Comparison of ENCODE assay signal across 22 mouse cellular contexts in the genomic region with DNA sequence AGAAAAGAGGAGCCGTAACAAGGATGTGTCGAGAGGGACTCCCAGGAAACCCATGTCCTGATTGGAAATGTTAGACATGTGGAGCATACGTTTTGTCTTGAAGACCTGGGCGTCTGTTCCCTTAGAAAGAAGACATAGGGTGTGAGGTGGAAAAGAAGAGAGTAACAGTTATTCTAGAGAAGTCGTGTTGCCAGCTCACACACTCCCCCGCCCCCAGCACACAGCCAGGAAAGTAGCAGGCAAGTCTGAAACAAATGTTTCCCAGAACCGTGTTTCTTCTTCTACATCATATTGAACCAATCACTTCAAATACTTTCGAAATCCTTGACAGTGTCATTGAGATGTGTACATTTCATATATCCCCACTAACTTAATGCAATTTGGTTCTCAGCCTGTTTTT. TPM values are rescaled to one million over a fixed set of nuclear protein-coding genes. Genes with fewer than 3 reads are reported as not detected.
DNase-seq lines count a peak whose midpoint lies in the region; ATAC-seq and TF ChIP-seq lines count a peak whose summit lies in the region.
"Had no signal": no experiment of that assay in that cellular context is flagged by ENCODE, and none has a peak within 500 bp of the region (broad histone marks: within the 10 kb centered on the region; RNA-seq: fewer than 3 reads in every experiment).

No protein-coding gene starts in this region.

- ATAC-seq in lung, postnatal 0 days, result no peak
- ATAC-seq: forebrain, embryonic 14.5 days; hindbrain, postnatal 0 days had no signal

- H3K9me3 ChIP-seq in lung, postnatal 0 days (ENCODE audit: low read length), result no peaks in the 10 kb centered on the region
- H3K9me3 ChIP-seq: embryonic facial prominence, embryonic 13.5 days; forebrain, embryonic 10.5 days; heart, embryonic 15.5 days; hindbrain, embryonic 13.5 days had no signal

- no peaks in the 10 kb centered on the region for H3K27me3 ChIP-seq in lung, postnatal 0 days (replicated peaks; ENCODE audit: insufficient read depth, low read length)
- H3K27me3 ChIP-seq: embryonic facial prominence, embryonic 13.5 days had no signal

- no peak overlapping the region for H3K27ac ChIP-seq in lung, postnatal 0 days (ENCODE audit: low read length)
- H3K27ac ChIP-seq: embryonic facial prominence, embryonic 13.5 days; forebrain, embryonic 10.5 days; heart, adult 2 months; heart, embryonic 15.5 days; hindbrain, embryonic 13.5 days; hindbrain, postnatal 0 days had no signal

- H3K4me2 ChIP-seq in lung, postnatal 0 days (replicated peaks; ENCODE audit: low read depth, low read length), result no peak overlapping the region
- H3K4me2 ChIP-seq: embryonic facial prominence, embryonic 13.5 days; heart, embryonic 11.5 days; heart, embryonic 15.5 days; hindbrain, embryonic 13.5 days had no signal

- no peaks in the 10 kb centered on the region for H3K4me1 ChIP-seq in lung, postnatal 0 days (ENCODE audit: insufficient read depth, low read depth, low read length)
- H3K4me1 ChIP-seq: heart, embryonic 15.5 days had no signal

- TF ChIP-seq CTCF in lung, postnatal 0 days (IDR thresholded peaks at IDR 0.05), result no peak

- no peaks in the 10 kb centered on the region for H3K36me3 ChIP-seq in lung, postnatal 0 days (ENCODE audit: insufficient read depth, low read length)
- H3K36me3 ChIP-seq: embryonic facial prominence, embryonic 13.5 days; forebrain, embryonic 10.5 days; heart, embryonic 15.5 days; hindbrain, embryonic 13.5 days had no signal

- H3K4me3 ChIP-seq in lung, postnatal 0 days (ENCODE audit: low read depth, low read length), result no peak overlapping the region
- H3K4me3 ChIP-seq: embryonic facial prominence, embryonic 13.5 days; forebrain, embryonic 10.5 days; heart, adult 2 months; heart, embryonic 15.5 days; hindbrain, embryonic 13.5 days had no signal

- DNase-seq in lung, postnatal 0 days (ENCODE audit: low spot score), result peak; percentile 22
- no peak for DNase-seq in lung, postnatal 25 days (ENCODE audit: low spot score)
- peak; percentile 51 for DNase-seq in right cerebral cortex, postnatal 25 days
- no peak for DNase-seq in right cerebral cortex, postnatal 10 days (ENCODE audit: low spot score in 2 of 2)
- DNase-seq in right cerebral cortex, postnatal 36 days (ENCODE audit: low spot score in 2 of 2), result peak; percentile 65
- no peak for DNase-seq in layer of hippocampus, postnatal 10 days (ENCODE audit: low spot score in 2 of 2)
- DNase-seq: adrenal gland, adult 2 months; adrenal gland, postnatal 25 days; cerebellum, adult 11 months; cerebellum, adult 8-10 months; cerebellum, postnatal 14 days; embryo, embryonic 11 days; gastrocnemius, postnatal 14 days; heart, adult 2 months; heart, postnatal 14 days had no signal

- H3K9ac ChIP-seq in lung, postnatal 0 days (replicated peaks; ENCODE audit: low read depth), result no peak overlapping the region
- H3K9ac ChIP-seq: embryonic facial prominence, embryonic 13.5 days; heart, embryonic 15.5 days; hindbrain, embryonic 13.5 days had no signal

- no peak for TF ChIP-seq EP300 in lung, postnatal 0 days (IDR thresholded peaks at IDR 0.05)

- WGBS in lung, postnatal 0 days, result 67% methylated on average over 8 of the region's 8 CpGs

RNA-seq across cellular contexts. Expression of gene Hrh2, which starts 28.6 kb away (rescaled TPM):
- 0.12 TPM in 2 replicates for polyA plus RNA-seq in lung, postnatal 0 days (2015; fragmentation: Nextera tagmentation; extraction: Ambion mirVana)
- 1 to 10 TPM; 4.4 to 4.7 TPM for total RNA-seq in layer of hippocampus, postnatal 10 days (2021)
- total RNA-seq: gastrocnemius, postnatal 14 days had no signal
- polyA plus RNA-seq: embryonic facial prominence, embryonic 13.5 days had no signal

Comparison
In these comparisons a context has a peak if more than half of its experiments do, and no peak if none do; other contexts are left out.
1. DNase-seq: peak in lung, postnatal 0 days (single experiment), right cerebral cortex, postnatal 25 days (single experiment) and right cerebral cortex, postnatal 36 days (2 of 2); none in lung, postnatal 25 days (single experiment), right cerebral cortex, postnatal 10 days (0 of 2) and layer of hippocampus, postnatal 10 days (0 of 2).